Mouse (Mus musculus): Measurements from ENCODE around the gene Hecw1. TPM values are rescaled to one million over a fixed set of nuclear protein-coding genes. Genes with fewer than 3 reads are reported as not detected.

Hecw1 gene
- total RNA-seq (2015; ENCODE audit: low replicate concordance) (not detected in 2 replicates), total RNA-seq (2017; ENCODE audit: low replicate concordance) (not detected in 2 replicates)

DNA sequence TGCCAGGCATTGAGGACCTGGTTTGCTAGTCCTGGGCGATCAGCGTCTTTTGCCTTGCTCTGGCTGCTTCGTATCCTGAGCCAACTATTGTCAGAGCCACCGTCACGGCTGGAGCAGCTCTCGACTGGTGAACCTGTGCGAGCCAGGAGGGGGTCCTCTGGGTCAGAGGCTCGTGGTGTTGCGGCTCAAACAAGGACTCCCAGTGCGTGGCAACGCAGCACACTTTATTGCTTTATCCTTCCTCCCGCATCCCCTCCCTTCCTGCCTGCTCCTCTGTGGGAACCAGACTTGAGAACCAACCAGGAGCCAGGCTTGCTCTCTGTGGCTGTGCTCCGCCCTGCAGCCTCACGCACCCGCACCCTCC, at the start of gene Hecw1:
TSS of gene Hecw1 (minus strand) at position 323 of the 364 bp plus-strand sequence.
- no peak for ATAC-seq (replicated peaks; ENCODE audit: low FRiP score, poor library complexity, severe bottlenecking)

DNA sequence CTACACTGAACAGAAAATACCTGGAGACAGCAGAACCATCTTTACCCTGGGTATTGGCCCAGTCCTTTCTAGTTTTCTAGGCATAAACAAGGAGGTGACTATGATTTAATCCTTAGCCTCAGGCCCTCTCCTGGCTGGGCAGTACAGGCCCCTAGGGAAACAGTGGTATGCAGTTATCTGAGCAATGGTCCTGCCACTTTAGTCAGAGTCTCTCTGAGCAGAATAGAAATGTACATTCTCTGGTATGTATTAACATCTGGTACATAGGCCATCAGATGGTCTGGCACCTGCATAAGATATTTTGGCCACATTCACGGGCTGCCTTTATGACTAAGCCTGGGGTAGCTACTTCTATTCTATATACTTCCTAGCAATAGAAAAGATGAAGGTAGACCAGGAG, 38.3 kb upstream of the Hecw1 start:
- ATAC-seq (replicated peaks; ENCODE audit: low FRiP score, poor library complexity, severe bottlenecking), result no peak

DNA sequence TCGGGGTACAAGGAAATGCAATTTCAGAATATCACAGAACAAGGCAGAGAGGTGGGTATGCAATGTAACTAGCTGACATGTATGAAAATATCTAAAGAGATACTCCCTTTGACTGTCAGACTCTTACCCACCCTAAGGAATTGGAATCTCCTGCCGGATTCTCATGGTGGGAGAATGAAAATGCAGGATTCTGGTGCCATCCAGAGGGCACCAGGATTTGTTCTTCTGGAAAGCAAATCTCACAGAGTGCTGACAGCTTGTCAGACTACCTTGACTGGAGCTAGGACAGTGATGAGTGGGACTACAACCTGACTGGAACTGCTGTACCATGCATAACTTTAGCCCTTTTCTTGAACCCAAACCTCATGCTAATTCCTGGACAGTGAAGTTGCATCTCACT, 29.6 kb upstream of the Hecw1 start:
- no peak for ATAC-seq (replicated peaks; ENCODE audit: low FRiP score, poor library complexity, severe bottlenecking)

DNA sequence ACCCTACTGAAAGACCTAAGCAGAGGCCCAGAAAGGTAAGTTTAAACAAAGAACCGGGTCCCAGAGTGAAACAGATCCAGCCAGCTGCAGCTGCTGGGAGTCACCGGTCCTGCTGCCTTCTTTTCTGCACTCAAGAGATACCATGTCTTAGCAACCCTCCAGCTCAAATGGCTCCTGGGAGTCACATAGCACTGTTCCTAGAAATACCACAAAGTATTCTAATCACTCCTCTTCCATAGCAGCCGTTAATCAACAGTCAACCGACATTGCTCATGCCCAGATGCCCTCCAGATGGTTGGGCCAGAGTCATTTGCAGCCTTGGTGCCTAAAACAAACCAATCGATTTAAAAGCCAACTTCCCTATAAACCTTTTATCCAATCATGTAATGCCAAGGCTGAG, 19.8 kb upstream of the Hecw1 start:
- no peak for ATAC-seq (replicated peaks; ENCODE audit: low FRiP score, poor library complexity, severe bottlenecking)

DNA sequence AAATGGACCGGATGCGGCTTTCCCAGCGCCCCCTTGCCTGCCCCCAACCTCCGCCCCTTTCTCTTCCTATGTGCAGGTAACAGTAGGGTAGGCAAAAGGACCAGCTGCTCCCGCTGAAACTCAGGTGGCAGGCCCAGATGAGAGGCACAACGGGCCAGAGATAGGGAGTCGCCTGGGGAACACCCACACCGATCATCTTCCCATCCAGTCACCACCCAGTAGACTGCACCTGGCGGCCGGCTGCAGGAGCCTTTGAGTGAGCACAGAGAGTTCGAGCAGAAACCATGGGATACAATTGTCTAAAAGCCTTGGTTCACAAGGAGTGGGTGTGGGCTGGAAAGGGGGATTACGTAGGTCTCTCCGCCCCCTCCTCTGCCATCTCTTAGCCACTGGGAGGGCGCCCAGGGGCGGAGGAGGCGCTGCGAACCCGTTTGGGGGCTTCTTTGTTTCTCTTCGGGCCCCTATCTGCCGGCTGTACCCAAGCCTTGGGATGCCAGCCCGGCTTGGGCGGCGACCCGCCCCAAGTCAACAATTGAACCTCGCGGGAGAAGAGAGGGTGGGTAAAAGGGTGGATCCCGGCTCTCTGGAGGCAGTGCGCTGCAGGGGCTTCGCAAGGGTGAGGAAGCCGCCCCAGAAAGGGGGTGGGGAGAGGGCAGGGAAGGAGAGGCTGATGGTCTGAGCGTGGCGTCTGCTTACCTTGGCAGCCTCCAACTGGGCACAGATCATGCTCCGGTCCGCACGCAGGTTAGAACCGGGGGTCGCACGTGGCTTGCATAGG, 711 bp downstream of the Hecw1 start:
- no peak for ATAC-seq (replicated peaks; ENCODE audit: low FRiP score, poor library complexity, severe bottlenecking)

DNA sequence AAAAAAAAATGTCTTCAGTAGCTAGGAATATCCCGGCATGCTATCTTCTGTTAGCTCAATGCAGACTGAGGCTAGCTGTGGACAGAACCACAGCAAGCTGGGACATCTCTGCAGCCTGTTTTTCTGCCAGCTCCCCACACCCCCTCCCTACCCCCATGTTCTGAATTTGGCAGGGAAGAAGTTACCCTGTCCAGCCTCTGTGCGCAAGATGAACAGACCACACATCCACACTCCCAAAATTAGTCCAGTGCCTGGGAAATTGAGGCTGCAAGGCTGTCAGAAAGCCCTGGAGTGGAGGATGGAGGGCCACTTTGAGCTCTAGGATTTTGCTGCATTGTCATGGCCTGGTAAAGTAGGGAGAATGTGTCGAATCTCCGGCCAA, 1.3 kb downstream of the Hecw1 start:
- ATAC-seq (replicated peaks; ENCODE audit: low FRiP score, poor library complexity, severe bottlenecking), result no peak

DNA sequence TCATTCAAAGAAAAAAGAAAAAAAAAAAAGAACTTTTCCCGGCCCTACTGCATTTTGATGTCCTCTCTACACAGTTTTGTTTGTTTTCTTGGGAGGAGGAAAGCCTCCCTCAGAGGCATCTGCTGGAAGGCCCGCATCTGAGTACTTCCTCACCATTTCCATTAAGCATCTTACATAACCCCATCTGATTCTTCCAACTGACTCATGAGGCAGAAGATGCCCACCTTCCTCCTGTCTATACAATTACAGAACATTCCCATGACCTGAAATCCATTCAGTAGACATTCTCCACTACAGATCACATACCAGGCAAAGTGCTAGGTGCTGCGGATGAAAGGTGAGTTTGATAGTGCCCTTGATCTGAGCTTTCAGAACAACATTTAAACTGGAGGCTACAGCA, 3.4 kb downstream of the Hecw1 start:
- ATAC-seq (replicated peaks; ENCODE audit: low FRiP score, poor library complexity, severe bottlenecking), result no peak

DNA sequence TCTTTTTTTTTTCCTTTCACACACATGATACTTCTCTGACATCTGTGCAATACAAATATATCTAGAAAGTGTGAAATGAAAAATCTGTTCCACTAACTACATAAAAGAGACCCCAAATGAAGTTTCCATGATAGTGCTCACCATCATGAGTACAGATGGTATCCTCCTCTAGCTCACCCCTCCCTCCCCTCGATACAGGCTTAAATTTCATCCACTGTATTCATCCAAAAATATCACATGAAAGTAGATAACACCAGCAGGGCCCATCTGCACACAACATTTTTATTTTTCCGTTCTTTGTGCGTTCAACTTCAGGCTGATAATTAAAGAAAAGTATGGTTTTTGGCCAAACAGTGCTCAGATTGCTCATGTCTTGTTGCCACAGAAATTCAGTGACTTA, 5.5 kb downstream of the Hecw1 start:
- no peak for ATAC-seq (replicated peaks; ENCODE audit: low FRiP score, poor library complexity, severe bottlenecking)

DNA sequence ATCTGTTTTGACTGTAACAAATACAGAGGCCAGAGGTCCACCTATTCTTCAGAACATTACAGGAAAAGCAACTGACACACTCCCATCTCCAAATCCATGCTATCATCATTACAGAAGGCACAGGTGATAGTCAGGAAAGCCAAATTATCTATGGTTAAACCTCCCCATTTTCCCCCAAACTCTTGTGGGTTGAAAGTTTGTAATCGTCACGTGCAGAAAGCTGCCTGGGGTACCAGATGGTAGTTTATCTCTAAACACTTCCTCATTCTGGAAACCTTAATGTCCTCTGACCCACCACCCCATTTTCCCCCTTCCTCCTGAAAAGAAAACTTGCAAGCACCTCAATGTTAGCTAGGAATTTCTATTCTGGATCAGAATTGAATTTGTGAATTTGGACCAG, 7.9 kb downstream of the Hecw1 start:
- ATAC-seq (replicated peaks; ENCODE audit: low FRiP score, poor library complexity, severe bottlenecking), result no peak

DNA sequence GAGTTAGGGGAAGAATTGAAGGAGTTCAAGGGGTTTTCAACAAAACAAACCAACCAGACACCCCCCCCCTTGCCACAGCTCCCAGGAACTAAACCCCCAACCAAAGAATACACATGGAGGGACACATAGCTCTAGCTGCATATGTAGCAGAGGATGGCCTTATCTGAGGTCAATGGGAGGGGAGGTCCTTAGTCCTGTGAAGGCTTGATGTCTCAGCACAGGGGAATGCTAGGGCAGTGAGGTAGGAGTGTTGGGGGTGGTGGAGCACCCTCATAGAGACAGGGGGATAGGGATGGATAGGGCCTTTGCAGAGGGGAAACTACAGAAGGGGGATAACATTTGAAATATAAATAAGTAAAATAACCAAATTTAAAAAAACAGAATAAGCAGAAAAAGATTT, 9.1 kb downstream of the Hecw1 start:
- no peak for ATAC-seq (replicated peaks; ENCODE audit: low FRiP score, poor library complexity, severe bottlenecking)

DNA sequence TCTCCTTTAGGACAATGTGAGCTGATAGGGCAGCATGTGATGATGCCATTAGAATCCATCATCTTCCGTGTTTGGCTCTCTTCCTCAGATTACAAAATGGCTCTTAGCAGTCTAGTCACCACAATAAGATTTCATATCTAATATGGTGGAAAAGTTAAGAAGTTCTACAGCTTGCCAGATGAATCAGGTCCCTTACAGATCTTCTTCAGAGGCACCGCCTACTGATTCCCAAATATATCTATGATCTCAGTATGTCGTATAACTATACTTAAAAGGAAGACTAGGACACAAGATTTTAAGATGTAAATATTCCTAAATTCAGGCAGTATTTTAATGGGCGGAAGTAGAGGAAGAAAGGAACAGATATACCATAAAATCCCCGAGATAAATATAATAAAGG, 16.3 kb downstream of the Hecw1 start:
- ATAC-seq (replicated peaks; ENCODE audit: low FRiP score, poor library complexity, severe bottlenecking), result no peak

DNA sequence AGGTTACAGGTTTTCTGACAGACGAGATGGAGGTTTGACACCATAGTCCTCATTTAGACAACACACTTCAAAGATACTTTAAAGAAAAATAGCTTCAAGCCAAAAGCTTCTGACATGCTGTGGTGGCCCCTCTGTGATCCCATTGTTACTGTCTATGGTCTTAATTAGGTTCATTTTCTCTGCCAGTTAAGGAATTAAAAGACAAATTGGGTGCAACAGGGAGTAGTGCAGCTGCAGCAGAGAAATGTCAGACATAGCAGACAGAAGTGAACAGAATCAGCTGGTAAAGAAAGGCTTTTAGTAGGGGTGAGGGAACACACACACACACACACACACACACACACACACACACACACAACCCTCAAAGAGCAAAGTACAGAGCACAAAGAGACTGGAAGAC, 22.8 kb downstream of the Hecw1 start:
- ATAC-seq (replicated peaks; ENCODE audit: low FRiP score, poor library complexity, severe bottlenecking), result no peak

DNA sequence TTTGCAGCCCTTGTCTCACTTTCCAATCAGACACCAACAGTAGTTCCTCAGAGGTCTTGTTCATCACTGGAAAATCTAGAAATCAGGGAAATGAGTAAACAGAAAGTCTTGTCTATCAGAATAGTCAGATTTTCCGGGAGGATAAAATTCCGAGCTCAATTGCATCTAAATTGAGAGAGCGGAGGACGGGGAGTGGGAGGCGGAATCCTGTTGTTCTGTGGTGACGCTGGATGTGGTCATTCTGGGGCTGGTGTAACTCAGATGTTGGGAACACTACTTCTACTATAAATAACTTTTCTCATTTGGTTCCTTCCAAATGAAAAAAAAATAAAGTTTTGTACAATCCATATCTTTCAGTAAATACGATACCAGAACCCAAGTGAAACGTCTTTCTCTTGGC, 24.2 kb downstream of the Hecw1 start:
- no peak for ATAC-seq (replicated peaks; ENCODE audit: low FRiP score, poor library complexity, severe bottlenecking)

DNA sequence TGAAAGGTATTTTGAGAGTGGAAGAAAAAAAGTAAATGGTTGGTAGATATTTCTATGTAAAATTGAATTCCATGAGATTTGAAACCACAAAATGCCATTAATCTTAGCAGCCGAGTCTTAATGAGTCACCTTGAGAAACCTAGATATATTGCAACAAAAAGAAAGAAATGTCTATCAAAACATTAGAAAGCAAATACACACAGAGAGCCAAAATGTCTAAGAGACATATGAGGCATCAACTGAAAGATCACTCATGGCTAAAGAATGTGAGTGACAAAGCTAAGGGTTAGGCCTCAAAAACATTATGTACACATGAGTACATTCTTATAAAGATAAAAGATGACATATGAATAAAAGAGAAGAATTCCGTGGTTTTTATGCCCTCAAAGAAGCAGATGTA, 26.1 kb downstream of the Hecw1 start:
- no peak for ATAC-seq (replicated peaks; ENCODE audit: low FRiP score, poor library complexity, severe bottlenecking)

DNA sequence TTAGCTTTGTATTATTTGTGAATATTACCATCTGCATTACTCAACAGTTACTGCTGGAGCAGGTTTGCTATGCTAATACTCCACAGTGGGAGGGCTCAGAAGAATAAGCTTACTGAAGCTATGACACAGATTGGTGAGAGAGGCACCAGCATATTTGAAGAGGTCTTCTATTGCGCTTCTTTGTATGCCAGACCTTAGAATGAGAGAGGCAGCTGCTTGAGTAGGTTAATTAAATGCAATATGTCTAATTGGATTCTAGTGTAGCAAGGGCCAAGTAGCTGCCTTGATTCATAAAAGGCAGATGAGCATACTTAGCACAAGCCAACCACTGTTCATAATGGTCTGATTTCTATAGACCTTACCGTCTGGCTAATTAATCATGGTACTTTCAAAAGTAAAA, 35.2 kb downstream of the Hecw1 start:
- ATAC-seq (replicated peaks; ENCODE audit: low FRiP score, poor library complexity, severe bottlenecking), result no peak

DNA sequence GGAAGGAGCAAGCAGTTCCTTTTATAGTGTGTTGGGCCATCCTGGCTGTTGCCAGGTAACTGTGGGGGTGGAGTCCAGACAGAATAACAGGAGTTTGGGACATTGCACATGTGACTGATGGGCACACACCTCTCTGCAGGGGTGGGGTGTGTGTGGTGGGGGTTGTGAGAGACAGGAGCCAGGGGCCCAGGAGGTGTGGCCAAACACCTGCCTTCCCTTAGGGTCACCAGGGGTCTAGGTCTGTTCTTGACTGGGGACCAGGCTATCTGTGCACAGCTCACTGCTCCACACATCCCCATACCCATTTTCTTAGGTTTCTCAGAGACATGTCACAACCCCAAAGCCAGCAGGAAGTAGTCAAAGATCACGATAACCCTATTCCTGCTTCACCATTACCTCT, 51.9 kb downstream of the Hecw1 start:
- ATAC-seq (replicated peaks; ENCODE audit: low FRiP score, poor library complexity, severe bottlenecking), result no peak

DNA sequence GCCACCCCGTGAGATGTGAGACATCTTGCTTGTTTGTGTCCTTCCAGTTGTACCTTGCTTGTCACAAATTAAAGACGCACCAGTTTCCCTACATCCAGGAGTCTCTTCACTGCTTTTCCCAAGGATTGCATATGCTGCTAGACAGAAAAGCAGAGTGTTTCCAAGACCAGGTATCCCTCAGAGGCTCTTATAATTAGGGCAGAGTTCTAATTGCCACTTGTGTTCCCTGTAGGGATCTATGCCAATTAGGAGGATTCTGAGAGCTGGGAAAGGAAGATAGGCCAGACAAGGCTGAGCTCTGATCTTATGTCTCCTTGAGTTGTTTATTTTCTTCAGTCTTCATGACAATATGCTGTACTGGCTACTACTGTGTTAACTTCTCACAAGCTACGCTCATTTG, 55.5 kb downstream of the Hecw1 start:
- ATAC-seq (replicated peaks; ENCODE audit: low FRiP score, poor library complexity, severe bottlenecking), result no peak

DNA sequence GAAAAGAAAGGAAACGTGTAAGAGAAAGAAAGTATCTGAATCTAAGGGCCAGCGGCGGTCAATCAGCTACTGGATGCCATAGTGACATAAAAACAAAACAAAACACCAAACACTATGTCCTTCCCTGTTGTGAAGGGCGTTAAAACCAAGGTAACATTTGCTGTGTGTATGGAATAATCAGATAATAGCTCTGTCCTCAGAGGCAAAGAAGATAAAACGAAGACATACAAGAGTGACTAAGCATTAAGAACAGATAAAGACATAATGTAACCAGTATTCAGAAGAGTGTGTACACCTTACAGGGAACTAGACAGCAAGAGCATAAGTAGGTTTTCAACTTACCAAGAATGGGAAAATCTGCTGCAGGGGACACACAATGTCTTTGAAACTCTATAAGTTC, 62.0 kb downstream of the Hecw1 start:
- no peak for ATAC-seq (replicated peaks; ENCODE audit: low FRiP score, poor library complexity, severe bottlenecking)

DNA sequence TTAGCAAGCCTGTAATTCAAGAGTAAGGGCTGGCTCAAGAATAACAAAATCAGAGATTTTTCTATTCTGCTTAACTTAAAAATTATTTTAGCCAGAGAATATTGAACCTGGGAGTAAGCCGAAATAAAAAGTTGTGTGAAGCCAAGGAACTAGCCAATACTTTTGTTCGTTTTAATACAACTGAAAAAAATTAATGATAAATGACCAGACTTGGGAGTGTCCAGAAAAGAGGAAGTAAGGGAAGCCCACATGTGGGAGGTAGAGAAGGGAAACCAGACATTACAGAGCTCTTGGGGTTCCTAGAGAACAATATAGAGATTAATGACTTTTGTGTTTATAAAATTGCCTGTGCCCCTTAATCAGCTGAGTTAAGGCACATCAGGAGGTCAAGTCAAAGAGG, 66.0 kb downstream of the Hecw1 start:
- no peak for ATAC-seq (replicated peaks; ENCODE audit: low FRiP score, poor library complexity, severe bottlenecking)

DNA sequence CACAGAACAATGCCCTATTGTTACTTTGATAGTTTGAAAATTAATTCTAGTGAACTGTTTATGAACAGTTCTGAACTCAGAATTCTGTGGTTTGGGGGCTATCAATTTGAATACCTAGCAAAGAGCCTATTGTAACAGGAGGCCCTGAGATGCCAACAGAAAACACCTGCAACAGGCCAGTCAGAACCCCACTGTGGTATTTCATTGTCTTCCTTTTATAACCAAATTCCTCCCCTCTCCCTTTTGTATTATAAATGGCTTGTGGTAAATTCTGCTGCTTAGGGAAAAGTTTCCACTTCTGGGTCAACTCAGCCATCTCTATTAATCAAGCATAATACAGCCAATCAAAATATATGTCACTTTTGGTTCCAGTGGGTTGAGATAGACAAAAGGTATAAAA, 83.5 kb downstream of the Hecw1 start:
- no peak for ATAC-seq (replicated peaks; ENCODE audit: low FRiP score, poor library complexity, severe bottlenecking)

DNA sequence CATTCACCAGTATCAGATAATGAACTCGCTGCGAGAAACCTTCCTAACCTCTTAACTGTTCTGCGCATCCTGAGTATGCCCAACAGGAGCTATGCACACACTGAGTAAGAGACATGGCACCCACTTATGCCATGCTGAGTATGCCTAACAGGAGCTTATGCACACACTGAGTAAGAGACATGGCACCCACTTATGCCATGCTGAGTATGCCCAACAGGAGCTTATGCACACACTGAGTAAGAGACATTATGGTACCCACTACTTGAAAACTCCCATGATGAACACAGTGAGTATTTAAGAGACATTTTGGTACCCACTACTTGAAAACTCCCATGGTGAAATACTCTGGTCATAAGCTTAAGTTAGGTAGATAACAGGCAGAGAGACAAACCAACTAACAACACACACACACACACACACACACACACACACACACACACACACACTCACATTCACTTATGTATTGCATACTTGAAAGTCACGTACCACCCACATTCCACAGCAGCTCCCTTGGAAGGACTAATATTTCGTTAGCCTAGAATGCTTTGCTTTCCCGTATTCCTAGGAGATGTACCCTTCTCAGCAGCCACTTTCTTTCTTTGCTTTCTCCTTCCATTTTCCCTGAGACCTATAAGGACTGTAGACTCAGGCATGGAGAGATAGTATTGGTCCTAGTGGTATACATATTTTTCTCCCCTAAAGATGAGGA, 94.0 kb downstream of the Hecw1 start:
- no peak for ATAC-seq (replicated peaks; ENCODE audit: low FRiP score, poor library complexity, severe bottlenecking)

DNA sequence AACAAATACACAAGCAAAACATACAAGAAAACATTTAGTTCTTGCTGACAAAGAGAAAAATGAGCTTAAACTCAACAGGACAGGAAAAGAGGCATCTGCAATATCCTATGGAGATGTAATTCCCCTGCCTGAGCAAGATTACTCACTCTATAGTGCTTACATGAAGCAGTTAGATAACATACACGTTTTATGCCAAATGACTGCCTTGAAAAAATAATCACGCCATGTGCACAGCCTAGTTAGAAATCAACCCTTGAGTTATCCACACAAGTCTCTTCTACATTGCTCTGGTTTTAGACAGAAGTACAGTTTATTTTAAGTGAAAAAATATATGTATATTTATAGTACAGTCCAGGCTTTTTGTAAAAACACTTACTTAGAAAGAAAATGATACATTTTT, 98.2 kb downstream of the Hecw1 start:
- no peak for ATAC-seq (replicated peaks; ENCODE audit: low FRiP score, poor library complexity, severe bottlenecking)

All from erythroblast, adult 5-6 weeks (primary cell).